Mouse (Mus musculus) midbrain, embryonic 16.5 days (tissue): ENCODE measurements around the gene Actl10. TPM values are rescaled to one million over a fixed set of nuclear protein-coding genes. Genes with fewer than 3 reads are reported as not detected.
A peak's percentile ranks its signal among the peaks of the same experiment; 100 is the strongest.

ENCODE experiments used
- ATAC-seq: fragments of 200-750 bp; cut with Nextera tagmentation; 2 replicates; pipeline ENCODE4 v1.8.0; 2017; ENCODE audit warnings: moderate TSS enrichment
- H3K27ac ChIP-seq: fragments of 300-500 bp; sonication (generic); 2 replicates; pipeline ENCODE4 v1.5.1; 2014; ENCODE audit warnings: mild to moderate bottlenecking, low read length, mixed read lengths
- H3K27me3 ChIP-seq: fragments of 300-500 bp; sonication (generic); 2 replicates; pipeline ENCODE4 v1.6.1; 2014; ENCODE audit warnings: low read depth, low read length, mixed read lengths; ENCODE audit not compliant: control insufficient read depth, insufficient read depth
- H3K36me3 ChIP-seq: fragments of 300-500 bp; sonication (generic); 2 replicates; pipeline ENCODE4 v1.6.1; 2014; ENCODE audit warnings: mild to moderate bottlenecking, low read length, moderate library complexity, mixed read lengths; ENCODE audit not compliant: control insufficient read depth, insufficient read depth
- H3K4me1 ChIP-seq: fragments of 300-500 bp; sonication (generic); 2 replicates; pipeline ENCODE4 v1.6.1; 2014; ENCODE audit warnings: mild to moderate bottlenecking, low read length, mixed read lengths; ENCODE audit not compliant: control insufficient read depth, insufficient read depth
- H3K4me2 ChIP-seq: fragments of 300-500 bp; sonication (generic); 2 replicates; pipeline ENCODE4 v1.6.1; 2014; ENCODE audit warnings: mild to moderate bottlenecking, low read length, mixed read lengths
- H3K4me3 ChIP-seq: fragments of 300-500 bp; sonication (generic); 2 replicates; pipeline ENCODE4 v1.5.1; 2014; ENCODE audit warnings: low read depth, mild to moderate bottlenecking, low read length, moderate library complexity, mixed read lengths
- H3K9ac ChIP-seq: fragments of 300-500 bp; sonication (generic); 2 replicates; pipeline ENCODE4 v1.6.1; 2014; ENCODE audit warnings: low read depth, low read length, mixed read lengths
- H3K9me3 ChIP-seq: fragments of 300-500 bp; sonication (generic); replicated peaks from 2 replicates; pipeline ENCODE4 v1.6.1; 2014; ENCODE audit warnings: mild to moderate bottlenecking, low read length, mixed read lengths; ENCODE audit not compliant: control insufficient read depth, poor library complexity, severe bottlenecking
- WGBS: fragments of 180-500 bp; shearing (Covaris S2); extraction: QIAGEN DNeasy Blood & Tissue Kit; methylation state at CpG from one replicate; pipeline ENCODE4 v1.1.7; 2014; 5-methylcytosine and 5-hydroxymethylcytosine counted together
- polyA plus RNA-seq: library from polyadenylated mRNA; unstranded; fragments of >200 nt; fragmentation: Nextera tagmentation; extraction: Ambion mirVana; gene quantifications from 2 replicates; pipeline ENCODE4 v1.2.1, GENCODE M21; 2015

Actl10 gene
- polyA plus RNA-seq, 1 experiment from 2014 or later, result 0.44 TPM

DNA sequence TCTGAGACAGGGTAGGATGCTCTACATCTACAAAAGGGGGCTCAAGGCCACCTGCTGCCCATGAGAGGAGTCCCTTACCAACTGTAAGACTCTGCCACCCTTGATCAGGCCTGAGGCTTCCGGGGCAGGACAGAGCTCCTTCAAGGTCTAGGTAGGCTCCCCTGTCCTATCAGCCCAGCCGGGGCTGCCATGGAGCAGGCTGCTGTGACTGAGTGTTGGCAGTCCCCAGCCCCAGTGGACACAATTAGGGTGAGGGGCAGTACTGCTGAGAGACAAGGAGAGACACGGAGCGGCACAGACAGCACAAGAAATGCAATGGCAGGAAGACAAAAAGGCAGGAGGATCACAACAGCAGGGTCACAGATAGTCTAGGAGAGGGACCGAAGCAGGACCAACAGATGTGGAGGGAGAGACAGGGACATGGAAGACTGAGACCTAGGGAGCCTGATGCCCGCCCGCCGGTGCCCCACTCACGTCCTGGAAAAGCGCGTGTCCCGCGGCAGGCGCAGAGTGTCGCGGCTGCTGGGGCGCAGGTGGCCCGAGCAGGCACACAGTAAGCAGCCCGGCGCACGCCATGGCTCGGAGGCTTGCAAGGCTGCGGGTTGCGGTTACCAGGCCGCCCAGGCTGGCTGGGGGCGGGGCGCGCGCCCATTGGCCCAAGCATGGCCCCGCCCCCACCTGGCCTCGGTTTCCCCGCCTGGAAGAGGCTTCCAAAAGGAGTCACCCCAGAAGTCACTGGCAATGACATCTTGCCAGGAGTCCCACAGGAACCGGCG lies 6.9 kb downstream of the Actl10 start, which contains the start of gene Necab3:
Necab3 (minus strand) TSS at position 627 of the 776 bp plus-strand sequence.
- peak within 1 kb of the TSS; percentile 79 for H3K9ac ChIP-seq
- 4% methylated on average over 28 of the region's 34 CpGs for WGBS
- H3K4me2 ChIP-seq, result peak within 1 kb of the TSS; percentile 84
- H3K27me3 ChIP-seq, result no peaks in the 10 kb centered on the region
- H3K9me3 ChIP-seq, result no peaks in the 10 kb centered on the region
- peak within 1 kb of the TSS; percentile 28; the same call in 1 of the 2 replicates for H3K27ac ChIP-seq
- ATAC-seq, result peak; percentile 75; the same call in 1 of the 2 replicates
- H3K36me3 ChIP-seq, result no peaks in the 10 kb centered on the region
- H3K4me3 ChIP-seq, result peak within 1 kb of the TSS; percentile 51
- peaks cover 24% of the 10 kb centered on the region for H3K4me1 ChIP-seq

DNA sequence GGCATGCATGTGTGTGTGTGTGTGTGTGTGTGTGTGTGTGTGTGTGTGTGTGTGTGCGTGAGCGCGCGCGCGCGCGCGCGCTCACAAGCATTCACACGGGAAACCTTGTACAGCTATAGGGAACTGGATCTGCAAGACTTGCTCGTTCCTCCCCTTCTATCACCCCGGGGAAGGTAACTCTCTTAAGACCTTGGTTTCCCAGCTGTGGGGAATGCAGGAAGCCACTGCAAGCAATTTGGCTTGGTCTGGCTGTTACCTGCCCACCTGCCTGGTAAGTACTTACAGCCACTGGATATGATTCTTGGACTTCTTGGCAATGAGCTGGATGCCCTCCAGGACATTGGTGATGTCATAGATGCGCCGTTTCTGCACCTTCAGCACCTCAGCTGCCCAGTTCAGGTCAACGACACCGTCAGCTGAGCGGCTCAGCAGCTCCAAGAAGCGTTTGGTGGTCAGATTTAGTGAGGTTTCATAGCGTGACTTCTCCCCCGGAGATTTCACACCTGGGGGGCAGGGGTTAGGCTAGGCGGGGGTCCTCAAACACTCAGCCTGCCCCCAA lies 12.1 kb downstream of the Actl10 start:
- no peaks in the 10 kb centered on the region for H3K9me3 ChIP-seq
- H3K4me3 ChIP-seq, result no peak overlapping the region
- H3K4me1 ChIP-seq, result peaks cover 11% of the 10 kb centered on the region
- no peak overlapping the region for H3K9ac ChIP-seq
- H3K4me2 ChIP-seq, result no peak overlapping the region
- no peaks in the 10 kb centered on the region for H3K36me3 ChIP-seq
- no peaks in the 10 kb centered on the region for H3K27me3 ChIP-seq
- 93% methylated on average over 22 of the region's 22 CpGs for WGBS
- ATAC-seq, result no peak
- no peak overlapping the region for H3K27ac ChIP-seq

GRCm38 (mm10) chr2:154565562-154565961 lies 14.0 kb downstream of the Actl10 start:
- Histone ChIP-seq H3K9ac (no peak overlapping the region), H3K36me3 (no peaks in the 10 kb centered on the region), H3K4me3 (no peak overlapping the region), H3K4me1 (peaks cover 10% of the 10 kb centered on the region; the same call in 1 of the 2 replicates), H3K27ac (no peak overlapping the region), H3K4me2 (no peak overlapping the region), H3K27me3 (no peaks in the 10 kb centered on the region), H3K9me3 (no peaks in the 10 kb centered on the region)
- ATAC-seq, result no peak
- 61% methylated on average over 3 of the region's 3 CpGs for WGBS

DNA sequence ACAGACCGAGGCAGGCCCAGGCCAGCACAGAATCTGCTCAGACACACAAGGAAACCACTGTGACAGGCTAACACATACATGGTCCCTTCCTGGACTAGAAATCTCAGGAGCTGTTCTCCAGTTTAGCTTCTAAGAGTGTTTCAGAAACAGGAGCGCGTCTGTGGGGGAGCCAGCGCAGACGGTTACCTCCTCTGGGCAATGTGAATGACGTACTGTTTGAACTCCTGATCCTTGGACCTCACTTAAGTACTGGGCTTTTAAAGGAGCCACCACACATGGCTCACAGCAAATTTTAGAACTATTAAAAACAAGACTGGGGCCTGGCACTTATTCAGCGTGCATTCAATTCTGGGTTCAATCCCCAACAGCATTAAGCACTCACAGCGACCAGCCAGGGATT lies 15.1 kb downstream of the Actl10 start:
- H3K4me3 ChIP-seq, result no peak overlapping the region
- no peak overlapping the region for H3K27ac ChIP-seq
- no peaks in the 10 kb centered on the region for H3K9me3 ChIP-seq
- no peaks in the 10 kb centered on the region for H3K36me3 ChIP-seq
- H3K4me1 ChIP-seq, result peaks cover 10% of the 10 kb centered on the region; the same call in 1 of the 2 replicates
- 48% methylated on average over 8 of the region's 8 CpGs for WGBS
- ATAC-seq, result no peak
- no peak overlapping the region for H3K9ac ChIP-seq
- no peak overlapping the region for H3K4me2 ChIP-seq
- H3K27me3 ChIP-seq, result no peaks in the 10 kb centered on the region

GRCm38 (mm10) chr2:154567766-154568165 lies 16.2 kb downstream of the Actl10 start:
- Histone ChIP-seq H3K9me3 (no peaks in the 10 kb centered on the region), H3K27ac (no peak overlapping the region), H3K27me3 (no peaks in the 10 kb centered on the region), H3K4me2 (no peak overlapping the region), H3K4me3 (no peak overlapping the region), H3K9ac (no peak overlapping the region), H3K36me3 (no peaks in the 10 kb centered on the region), H3K4me1 (peaks cover 10% of the 10 kb centered on the region; the same call in 1 of the 2 replicates)
- 59% methylated on average over 2 of the region's 2 CpGs for WGBS
- no peak for ATAC-seq

GRCm38 (mm10) chr2:154568329-154569070 lies 16.9 kb downstream of the Actl10 start:
- peak overlapping the region; percentile 13; the same call in 1 of the 2 replicates for H3K27ac ChIP-seq
- 0 out of 2 replicates have a peak, but pooled peaks have one; percentile 1 for ATAC-seq
- H3K9ac ChIP-seq, result 0 out of 2 replicates have a peak overlapping the region, but pooled peaks have one; percentile 10

DNA sequence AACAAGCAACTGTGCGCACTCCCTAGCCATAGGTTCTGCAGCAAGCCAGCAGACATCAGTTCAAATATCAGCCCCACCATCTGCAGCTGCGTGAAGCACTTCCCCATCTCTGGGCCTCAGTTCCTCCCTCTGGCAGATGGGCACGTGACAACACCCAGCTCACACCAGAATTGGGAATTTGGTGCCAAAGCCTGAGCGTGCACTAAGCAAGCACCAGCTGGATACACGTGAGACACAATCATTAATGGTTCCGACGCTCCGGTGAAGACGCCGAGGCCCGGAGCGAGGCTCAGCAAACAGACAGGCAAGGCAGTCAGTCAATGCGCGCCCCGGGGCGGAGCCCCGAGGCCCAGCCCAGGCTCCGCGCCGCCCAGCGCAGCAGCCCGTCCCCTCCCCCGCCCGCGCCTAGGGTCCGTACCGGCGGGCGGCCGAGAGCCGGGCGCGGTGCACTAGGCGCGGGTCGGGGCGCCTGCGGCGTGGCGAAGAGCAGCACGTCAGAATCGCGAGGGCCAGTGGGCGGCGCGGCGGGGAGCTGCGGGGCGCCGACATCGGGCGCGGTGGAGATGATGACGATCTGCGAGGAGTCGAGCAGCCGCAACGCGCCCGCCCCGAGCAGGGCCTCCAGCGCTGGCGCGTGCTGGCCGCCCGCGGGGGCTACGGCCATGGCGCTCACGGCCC lies 17.6 kb downstream of the Actl10 start:
- H3K9ac ChIP-seq, result peak overlapping the region; percentile 56
- peak overlapping the region; percentile 71 for H3K4me3 ChIP-seq
- no peaks in the 10 kb centered on the region for H3K9me3 ChIP-seq
- no peaks in the 10 kb centered on the region for H3K27me3 ChIP-seq
- peaks cover 10% of the 10 kb centered on the region; the same call in 1 of the 2 replicates for H3K4me1 ChIP-seq
- under 1% methylated on average over 56 of the region's 70 CpGs for WGBS
- no peaks in the 10 kb centered on the region for H3K36me3 ChIP-seq
- peak overlapping the region; percentile 13; the same call in 1 of the 2 replicates for H3K27ac ChIP-seq
- ATAC-seq, result peak; percentile 47
- peak overlapping the region; percentile 98 for H3K4me2 ChIP-seq

More at GRCm38 (mm10) chr2:154568329-154569070, 16.9 kb downstream of the Actl10 start:
- peaks cover 10% of the 10 kb centered on the region; the same call in 1 of the 2 replicates for H3K4me1 ChIP-seq
- H3K4me3 ChIP-seq, result peak overlapping the region; percentile 71
- no peaks in the 10 kb centered on the region for H3K27me3 ChIP-seq
- 7% methylated on average over 10 of the region's 10 CpGs for WGBS
- no peaks in the 10 kb centered on the region for H3K36me3 ChIP-seq
- H3K4me2 ChIP-seq, result peak overlapping the region; percentile 98
- H3K9me3 ChIP-seq, result no peaks in the 10 kb centered on the region

DNA sequence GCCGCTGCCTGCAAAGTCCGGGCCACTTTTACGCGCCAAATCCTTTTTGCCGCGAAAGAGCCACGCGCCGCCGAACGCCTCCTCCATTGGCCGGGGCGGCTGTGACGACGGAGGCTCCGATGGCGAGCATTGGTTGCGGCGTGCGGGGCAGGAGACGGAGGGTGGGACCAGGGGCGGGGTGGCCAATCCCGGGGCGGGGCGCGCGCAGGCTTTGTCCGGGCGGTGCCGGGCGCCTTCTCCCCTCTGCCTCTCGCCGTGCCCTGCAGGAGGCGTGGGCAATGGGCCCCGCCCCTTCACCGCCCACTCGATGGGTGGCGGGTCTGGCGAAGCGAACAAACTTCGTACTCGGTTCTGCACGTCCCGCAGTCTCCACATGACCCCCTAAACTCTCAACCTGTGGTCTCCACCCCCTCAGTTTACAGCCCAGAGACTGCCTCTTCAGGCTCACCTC lies 18.3 kb downstream of the Actl10 start, which contains the start of gene E2f1:
E2f1 (minus strand) TSS at position 57 of the 451 bp plus-strand sequence.
- Histone ChIP-seq H3K4me1 (peaks cover 10% of the 10 kb centered on the region; the same call in 1 of the 2 replicates), H3K9ac (peak within 1 kb of the TSS; percentile 68), H3K27me3 (no peaks in the 10 kb centered on the region), H3K4me2 (peak within 1 kb of the TSS; percentile 98), H3K36me3 (no peaks in the 10 kb centered on the region), H3K4me3 (peak within 1 kb of the TSS; percentile 71), H3K9me3 (no peaks in the 10 kb centered on the region), H3K27ac (peak within 1 kb of the TSS; percentile 13; the same call in 1 of the 2 replicates)
- 0% methylated on average over 44 of the region's 44 CpGs for WGBS
- ATAC-seq, result peak; percentile 98
